Mouse (Mus musculus) testis, adult 10 weeks (tissue): ENCODE data around the gene Tnfaip6. TPM values are rescaled to one million over a fixed set of nuclear protein-coding genes. Genes with fewer than 3 reads are reported as not detected.

ENCODE experiments used
- polyA plus RNA-seq: library from polyadenylated mRNA; stranded (reverse); fragments of 350-450 nt; fragmentation: Illumina TruSeq; extraction: RNeasy Lipid Tissue Mini Kit (QIAGEN cat#74804); gene quantifications from one replicate; pipeline ENCODE4 v1.2.3, GENCODE M21; 2014; ENCODE audit warnings: low read depth, low replicate concordance

The Tnfaip6 gene
- polyA plus RNA-seq: 1.6 TPM

DNA sequence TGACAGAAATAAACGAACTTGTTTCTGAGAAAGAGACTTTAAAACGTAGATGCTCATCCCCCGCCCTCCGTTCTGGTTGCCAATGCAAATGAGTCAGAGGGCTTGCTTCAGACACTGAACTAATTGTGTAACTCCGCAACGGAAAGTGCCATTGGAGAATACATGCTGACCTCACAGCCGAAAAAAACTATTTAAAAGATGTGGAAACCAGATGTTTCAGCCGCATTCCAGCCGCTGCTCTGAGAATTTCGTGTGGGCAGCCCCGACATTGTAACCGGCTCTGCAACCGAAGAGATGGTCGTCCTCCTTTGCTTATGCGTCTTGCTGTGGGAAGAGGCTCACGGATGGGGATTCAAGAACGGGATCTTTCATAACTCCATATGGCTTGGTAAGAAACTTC is at the start of gene Tnfaip6:
Gene Tnfaip6 (plus strand): TSS at position 128 of the 400 bp plus-strand sequence.

GRCm38 (mm10) chr2:52072491-52073140 is 34.8 kb downstream of the Tnfaip6 start, which contains the start of gene Rif1:
TSS of gene Rif1 (plus strand) at chr2:52072832.

Other genes starting within 250 kb of the Tnfaip6 start
- 85.5 TPM for gene Rbm43, start 102.8 kb upstream of the Tnfaip6 start, polyA plus RNA-seq
- 4.9 TPM for gene Nmi, start 64.5 kb upstream of the Tnfaip6 start, polyA plus RNA-seq
- 198 TPM for gene Rif1, start 34.8 kb downstream of the Tnfaip6 start, polyA plus RNA-seq